Mouse (Mus musculus) kidney, embryonic 16.5 days (tissue): ENCODE measurements at regions not wholly inside any gene's neighbourhood (a gene's known extent, or its start where the extent isn't known, plus 50 kb on each side); places are given as distances from the start of the nearest gene placed in this dataset.

Experiments
- ATAC-seq: fragments of 200-750 bp; cut with Nextera tagmentation; 2 replicates; pipeline ENCODE4 v1.8.0; 2017; ENCODE audit warnings: moderate TSS enrichment; ENCODE audit not compliant: low FRiP score, low TSS enrichment
- H3K27ac ChIP-seq: fragments of 300-500 bp; sonication (generic); 2 replicates; pipeline ENCODE4 v1.5.1; 2014; ENCODE audit warnings: low read length
- H3K27me3 ChIP-seq: fragments of 300-500 bp; sonication (generic); 2 replicates; pipeline ENCODE4 v1.6.1; 2014; ENCODE audit warnings: low read length, control low read depth, mixed read lengths; ENCODE audit not compliant: insufficient read depth
- H3K36me3 ChIP-seq: fragments of 300-500 bp; sonication (generic); 2 replicates; pipeline ENCODE4 v1.6.1; 2014; ENCODE audit warnings: low read length, control low read depth, mixed read lengths; ENCODE audit not compliant: insufficient read depth
- H3K4me1 ChIP-seq: fragments of 300-500 bp; sonication (generic); 2 replicates; pipeline ENCODE4 v1.6.1; 2014; ENCODE audit warnings: low read length, control low read depth, mixed read lengths; ENCODE audit not compliant: insufficient read depth
- H3K4me2 ChIP-seq: fragments of 300-500 bp; sonication (generic); replicated peaks from 2 replicates; pipeline ENCODE4 v1.6.1; 2014; ENCODE audit warnings: low read depth, low read length
- H3K4me3 ChIP-seq: fragments of 300-500 bp; sonication (generic); 2 replicates; pipeline ENCODE4 v1.5.1; 2014; ENCODE audit warnings: mild to moderate bottlenecking, low read length
- H3K9ac ChIP-seq: fragments of 300-500 bp; sonication (generic); replicated peaks from 2 replicates; pipeline ENCODE4 v1.6.1; 2014; ENCODE audit warnings: low read length
- H3K9me3 ChIP-seq: fragments of 300-500 bp; sonication (generic); 2 replicates; pipeline ENCODE4 v1.6.1; 2016; ENCODE audit warnings: low read length, control low read depth
- WGBS: fragments of 180-500 bp; shearing (Covaris S2); extraction: QIAGEN DNeasy Blood & Tissue Kit; methylation state at CpG from one replicate; pipeline ENCODE4 v1.1.7; 2014; 5-methylcytosine and 5-hydroxymethylcytosine counted together

GRCm38 (mm10) chr4:131118586-131118985 lies 174.4 kb downstream of the Matn1 start:
- Histone ChIP-seq H3K36me3 (no peaks in the 10 kb centered on the region), H3K27me3 (no peaks in the 10 kb centered on the region), H3K4me1 (no peaks in the 10 kb centered on the region), H3K27ac (no peak overlapping the region), H3K4me2 (no peak overlapping the region), H3K9me3 (no peaks in the 10 kb centered on the region), H3K9ac (no peak overlapping the region), H3K4me3 (no peak overlapping the region)
- 74% methylated on average over 4 of the region's 4 CpGs for WGBS
- no peak; the same call in 1 of the 2 replicates for ATAC-seq

GRCm38 (mm10) chr4:131119621-131120020 lies 175.4 kb downstream of the Matn1 start:
- no peak overlapping the region for H3K27ac ChIP-seq
- H3K36me3 ChIP-seq: no peaks in the 10 kb centered on the region
- no peak for ATAC-seq
- WGBS: 64% methylated on average over 2 of the region's 2 CpGs
- no peak overlapping the region for H3K4me3 ChIP-seq
- no peaks in the 10 kb centered on the region for H3K27me3 ChIP-seq
- H3K4me1 ChIP-seq: no peaks in the 10 kb centered on the region
- H3K4me2 ChIP-seq: no peak overlapping the region
- H3K9me3 ChIP-seq: no peaks in the 10 kb centered on the region
- H3K9ac ChIP-seq: no peak overlapping the region

GRCm38 (mm10) chr4:131120680-131121079 lies 176.5 kb downstream of the Matn1 start:
- WGBS: 88% methylated on average over 5 of the region's 5 CpGs
- H3K36me3 ChIP-seq: no peaks in the 10 kb centered on the region
- no peaks in the 10 kb centered on the region for H3K9me3 ChIP-seq
- H3K9ac ChIP-seq: no peak overlapping the region
- no peak overlapping the region for H3K27ac ChIP-seq
- H3K4me2 ChIP-seq: no peak overlapping the region
- no peak for ATAC-seq
- no peak overlapping the region for H3K4me3 ChIP-seq
- H3K27me3 ChIP-seq: no peaks in the 10 kb centered on the region
- H3K4me1 ChIP-seq: no peaks in the 10 kb centered on the region

- no peaks in the 10 kb centered on the region for H3K4me1 ChIP-seq
- no peaks in the 10 kb centered on the region for H3K9me3 ChIP-seq
- H3K27me3 ChIP-seq: no peaks in the 10 kb centered on the region
- no peak overlapping the region for H3K4me2 ChIP-seq
- ATAC-seq: no peak
- no peaks in the 10 kb centered on the region for H3K36me3 ChIP-seq
- no peak overlapping the region for H3K4me3 ChIP-seq
- 47% methylated on average over 7 of the region's 7 CpGs for WGBS
- no peak overlapping the region for H3K9ac ChIP-seq
- H3K27ac ChIP-seq: no peak overlapping the region
Measured at GRCm38 (mm10) chr4:131125975-131126374, 181.8 kb downstream of the Matn1 start.

GRCm38 (mm10) chr4:131126901-131127300 lies 182.7 kb downstream of the Matn1 start:
- Histone ChIP-seq H3K4me1 (no peaks in the 10 kb centered on the region), H3K4me2 (no peak overlapping the region), H3K27ac (no peak overlapping the region), H3K9ac (no peak overlapping the region), H3K36me3 (no peaks in the 10 kb centered on the region), H3K27me3 (no peaks in the 10 kb centered on the region), H3K9me3 (no peaks in the 10 kb centered on the region), H3K4me3 (no peak overlapping the region)
- ATAC-seq: no peak
- WGBS: 80% methylated on average over 6 of the region's 6 CpGs

- H3K4me3 ChIP-seq: no peak overlapping the region
- WGBS: 32% methylated on average over 3 of the region's 3 CpGs
- no peaks in the 10 kb centered on the region for H3K36me3 ChIP-seq
- no peak for ATAC-seq
- no peaks in the 10 kb centered on the region for H3K4me1 ChIP-seq
- no peak overlapping the region for H3K4me2 ChIP-seq
- H3K27me3 ChIP-seq: no peaks in the 10 kb centered on the region
- no peak overlapping the region for H3K9ac ChIP-seq
- no peaks in the 10 kb centered on the region for H3K9me3 ChIP-seq
- H3K27ac ChIP-seq: no peak overlapping the region
Measured at GRCm38 (mm10) chr4:131128646-131129045, 184.5 kb downstream of the Matn1 start.

- Histone ChIP-seq H3K36me3 (no peaks in the 10 kb centered on the region), H3K4me3 (no peak overlapping the region), H3K4me1 (no peaks in the 10 kb centered on the region), H3K27me3 (no peaks in the 10 kb centered on the region), H3K9ac (no peak overlapping the region), H3K9me3 (no peaks in the 10 kb centered on the region), H3K27ac (no peak overlapping the region), H3K4me2 (no peak overlapping the region)
- 18% methylated on average over 1 of the region's 1 CpGs for WGBS
- ATAC-seq: no peak
Measured at GRCm38 (mm10) chr4:131132201-131132600, 188.0 kb downstream of the Matn1 start.

GRCm38 (mm10) chr4:131132781-131133180 lies 188.6 kb downstream of the Matn1 start:
- Histone ChIP-seq H3K4me3 (no peak overlapping the region), H3K9ac (no peak overlapping the region), H3K36me3 (no peaks in the 10 kb centered on the region), H3K4me2 (no peak overlapping the region), H3K27ac (no peak overlapping the region), H3K4me1 (no peaks in the 10 kb centered on the region), H3K27me3 (no peaks in the 10 kb centered on the region), H3K9me3 (no peaks in the 10 kb centered on the region)
- ATAC-seq: no peak
- WGBS: 48% methylated on average over 9 of the region's 9 CpGs

- no peaks in the 10 kb centered on the region for H3K4me1 ChIP-seq
- H3K27me3 ChIP-seq: no peaks in the 10 kb centered on the region
- H3K9ac ChIP-seq: no peak overlapping the region
- no peak overlapping the region for H3K4me2 ChIP-seq
- H3K27ac ChIP-seq: no peak overlapping the region
- 85% methylated on average over 4 of the region's 4 CpGs for WGBS
- H3K9me3 ChIP-seq: no peaks in the 10 kb centered on the region
- ATAC-seq: no peak
- no peak overlapping the region for H3K4me3 ChIP-seq
- no peaks in the 10 kb centered on the region for H3K36me3 ChIP-seq
Measured at GRCm38 (mm10) chr4:131135841-131136240, 191.7 kb downstream of the Matn1 start.

- no peaks in the 10 kb centered on the region for H3K27me3 ChIP-seq
- no peaks in the 10 kb centered on the region for H3K4me1 ChIP-seq
- H3K4me3 ChIP-seq: no peak overlapping the region
- H3K9me3 ChIP-seq: 0 out of 2 replicates have a peak, but pooled peaks cover 4% of the 10 kb centered on the region
- 74% methylated on average over 13 of the region's 13 CpGs for WGBS
- no peaks in the 10 kb centered on the region for H3K36me3 ChIP-seq
- no peak for ATAC-seq
- no peak overlapping the region for H3K27ac ChIP-seq
- H3K9ac ChIP-seq: no peak overlapping the region
- no peak overlapping the region for H3K4me2 ChIP-seq
Measured at GRCm38 (mm10) chr4:131138891-131139290, 194.7 kb downstream of the Matn1 start.
